23 mouse cellular contexts compared by ENCODE assay signal in the genomic region with DNA sequence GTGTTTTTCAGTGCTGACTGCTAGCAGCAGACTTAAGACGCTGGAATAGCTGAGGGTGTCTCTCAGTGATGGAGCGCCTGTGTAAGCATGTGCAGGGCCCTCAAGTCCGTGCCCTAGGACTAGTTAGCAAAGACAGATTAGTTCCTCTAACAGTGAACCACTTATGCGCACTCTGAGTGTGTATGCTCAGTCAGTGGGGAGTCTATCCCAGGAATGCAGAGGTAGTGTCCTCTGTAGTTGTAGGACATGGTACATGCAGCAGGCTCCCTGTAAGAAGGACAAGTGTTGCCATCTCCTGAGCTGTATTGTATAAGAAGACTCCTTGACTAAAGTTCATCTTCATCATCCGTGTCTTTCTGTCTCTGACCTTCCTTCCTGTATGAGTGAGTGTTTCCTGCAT.
"Had no signal": no experiment of that assay in that cellular context is flagged by ENCODE, and none has a peak within 500 bp of the region (broad histone marks: within the 10 kb centered on the region; RNA-seq: fewer than 3 reads in every experiment).

No protein-coding gene starts in this region.

- H3K4me1 ChIP-seq: heart, embryonic 13.5 days; heart, embryonic 15.5 days; hindbrain, embryonic 13.5 days; hindbrain, embryonic 15.5 days; limb, embryonic 10.5 days; liver, embryonic 13.5 days; liver, embryonic 15.5 days had no signal

- ATAC-seq: hindbrain, postnatal 0 days; intestine, embryonic 16.5 days; liver, postnatal 0 days had no signal

- H3K27me3 ChIP-seq: heart, embryonic 13.5 days; heart, embryonic 15.5 days; hindbrain, embryonic 13.5 days; hindbrain, embryonic 15.5 days; limb, embryonic 12.5 days; liver, embryonic 13.5 days; liver, embryonic 15.5 days had no signal

- DNase-seq: gastrocnemius, postnatal 14 days; gastrocnemius, postnatal 36 days; heart, adult 18-20 months; heart, postnatal 14 days; heart, postnatal 36 days; kidney, adult 18-20 months; kidney, adult 8-10 months; kidney, postnatal 10 days; kidney, postnatal 25 days; kidney, postnatal 4 days; liver, embryonic 13.5 days; liver, postnatal 0 days had no signal

- H3K27ac ChIP-seq: heart, embryonic 13.5 days; heart, embryonic 15.5 days; hindbrain, embryonic 13.5 days; hindbrain, embryonic 15.5 days; hindbrain, postnatal 0 days; layer of hippocampus, adult 2 months; left cerebral cortex, adult 2 months; limb, embryonic 10.5 days; limb, embryonic 12.5 days; liver, embryonic 13.5 days; liver, embryonic 15.5 days had no signal

- H3K4me3 ChIP-seq: heart, embryonic 13.5 days; heart, embryonic 15.5 days; hindbrain, embryonic 13.5 days; hindbrain, embryonic 15.5 days; layer of hippocampus, adult 2 months; left cerebral cortex, adult 2 months; limb, embryonic 10.5 days; limb, embryonic 12.5 days; liver, embryonic 13.5 days; liver, embryonic 15.5 days had no signal

- H3K4me2 ChIP-seq: heart, embryonic 13.5 days; heart, embryonic 15.5 days; hindbrain, embryonic 13.5 days; hindbrain, embryonic 15.5 days; limb, embryonic 12.5 days; liver, embryonic 13.5 days; liver, embryonic 15.5 days had no signal

- H3K9me3 ChIP-seq: heart, embryonic 13.5 days; heart, embryonic 15.5 days; hindbrain, embryonic 13.5 days; hindbrain, embryonic 15.5 days; limb, embryonic 10.5 days; limb, embryonic 12.5 days; liver, embryonic 13.5 days; liver, embryonic 15.5 days had no signal

- H3K9ac ChIP-seq: heart, embryonic 13.5 days; heart, embryonic 15.5 days; hindbrain, embryonic 13.5 days; hindbrain, embryonic 15.5 days; limb, embryonic 12.5 days; liver, embryonic 13.5 days; liver, embryonic 15.5 days; liver, postnatal 0 days had no signal
